Mouse (Mus musculus) small intestine, adult 2 months (tissue): Measurements from ENCODE around the gene Ninj2.

Source experiments
- CTCF ChIP-seq: fragments of 200-500 bp; IDR thresholded peaks from 2 replicates; pipeline ENCODE4 v1.5.1; 2012; ENCODE audit warnings: low read depth, mild to moderate bottlenecking, control low read depth, inconsistent platforms, low read length, moderate library complexity, mixed read lengths; ENCODE audit not compliant: insufficient replicate concordance, insufficient read length; ENCODE audit errors: extremely low read depth
- POLR2A ChIP-seq: fragments of 200-500 bp; IDR thresholded peaks from 2 replicates; pipeline ENCODE4 v1.6.1; 2012; ENCODE audit warnings: low read depth, mild to moderate bottlenecking, control low read depth, inconsistent platforms, low read length, moderate library complexity

DNA sequence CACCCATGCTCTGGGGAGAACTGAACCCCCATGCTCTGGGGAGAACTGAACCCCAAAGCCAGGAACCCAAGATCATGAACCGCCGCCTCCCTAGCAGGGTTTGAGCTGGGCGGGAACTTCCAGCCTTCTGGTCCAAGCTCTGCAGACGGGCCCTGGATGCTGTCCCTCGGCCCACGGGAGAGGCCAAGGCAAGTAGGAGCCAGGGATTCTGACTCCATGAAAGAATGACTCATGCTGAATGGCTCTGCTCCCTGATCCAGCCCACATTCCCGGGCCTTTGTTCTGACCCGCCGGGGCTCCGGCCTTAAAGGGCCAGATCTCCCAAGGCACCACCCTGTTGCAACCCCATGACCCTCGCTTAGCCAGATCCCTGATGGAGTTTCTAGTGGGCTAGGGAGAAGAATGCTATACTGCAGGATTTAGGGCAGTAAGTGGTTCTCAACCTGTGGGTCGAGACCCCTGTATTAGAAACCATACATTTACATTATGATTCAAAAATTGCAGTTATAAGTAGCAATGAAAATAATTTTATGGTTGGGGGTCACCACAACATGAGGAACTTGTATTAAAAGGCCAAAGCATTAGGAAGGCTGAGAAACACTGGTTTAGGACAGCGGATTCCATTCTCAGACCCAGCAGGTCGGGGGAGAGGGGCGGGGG, 99.2 kb downstream of the Ninj2 start:
- TF ChIP-seq CTCF = no peak
- no peak for TF ChIP-seq POLR2A
